Mouse (Mus musculus) midbrain, embryonic 13.5 days (tissue): Measurements from ENCODE around the gene Mettl22. TPM values are rescaled to one million over a fixed set of nuclear protein-coding genes. Genes with fewer than 3 reads are reported as not detected.

Source experiments
- ATAC-seq: fragments of 200-750 bp; cut with Nextera tagmentation; 2 replicates; pipeline ENCODE4 v1.8.0; 2017; ENCODE audit warnings: mild to moderate bottlenecking, moderate TSS enrichment, moderate library complexity
- H3K27ac ChIP-seq: fragments of 300-500 bp; sonication (generic); 2 replicates; pipeline ENCODE4 v1.5.1; 2015; ENCODE audit warnings: inconsistent platforms, mild to moderate bottlenecking, moderate library complexity
- H3K27me3 ChIP-seq: fragments of 300-500 bp; sonication (generic); 2 replicates; pipeline ENCODE4 v1.6.1; 2015; ENCODE audit warnings: mild to moderate bottlenecking, inconsistent platforms
- H3K36me3 ChIP-seq: fragments of 300-500 bp; sonication (generic); 2 replicates; pipeline ENCODE4 v1.6.1; 2015; ENCODE audit warnings: mild to moderate bottlenecking, inconsistent platforms
- H3K4me1 ChIP-seq: fragments of 300-500 bp; sonication (generic); replicated peaks from 2 replicates; pipeline ENCODE4 v1.6.1; 2015; ENCODE audit warnings: inconsistent platforms
- H3K4me2 ChIP-seq: fragments of 300-500 bp; sonication (generic); replicated peaks from 2 replicates; pipeline ENCODE4 v1.6.1; 2015; ENCODE audit warnings: moderate library complexity, mild to moderate bottlenecking, inconsistent platforms
- H3K4me3 ChIP-seq: fragments of 300-500 bp; sonication (generic); replicated peaks from 2 replicates; pipeline ENCODE4 v1.5.1; 2015; ENCODE audit warnings: mild to moderate bottlenecking, inconsistent platforms
- H3K9ac ChIP-seq: fragments of 300-500 bp; sonication (generic); replicated peaks from 2 replicates; pipeline ENCODE4 v1.6.1; 2015; ENCODE audit warnings: mild to moderate bottlenecking, inconsistent platforms
- H3K9me3 ChIP-seq: fragments of 300-500 bp; sonication (generic); 2 replicates; pipeline ENCODE4 v1.6.1; 2016; ENCODE audit warnings: mild to moderate bottlenecking, inconsistent platforms
- WGBS: fragments of 180-500 bp; shearing (Covaris S2); methylation state at CpG from one replicate; pipeline ENCODE4 v1.1.7; 2015; 5-methylcytosine and 5-hydroxymethylcytosine counted together
- polyA plus RNA-seq: library from polyadenylated mRNA; unstranded; fragments of >200 nt; fragmentation: Nextera tagmentation; extraction: Ambion mirVana; gene quantifications from 2 replicates; pipeline ENCODE4 v1.2.1, GENCODE M21; 2015

Gene Mettl22
- polyA plus RNA-seq, 1 experiment from 2014 or later, result 31.4 TPM

DNA sequence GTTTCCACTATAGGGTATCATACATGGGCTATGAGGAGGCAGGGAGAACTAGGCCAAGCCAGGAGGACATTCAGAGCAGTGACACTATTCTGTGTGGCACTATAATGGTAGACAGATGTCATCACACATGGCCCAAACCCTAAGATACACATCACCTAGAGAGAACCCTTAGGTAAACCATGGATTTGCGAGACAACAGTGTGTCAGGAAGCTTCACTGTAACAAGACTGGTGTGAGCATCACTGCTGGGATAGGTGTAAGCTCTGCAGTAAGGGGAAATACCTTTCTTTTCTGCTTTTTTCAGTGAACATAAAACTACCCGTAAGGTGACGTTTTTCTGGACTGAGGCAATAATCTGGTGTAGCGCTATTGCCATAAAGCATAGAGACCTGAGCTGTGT, 12.2 kb upstream of the Mettl22 start:
- Histone ChIP-seq H3K9ac (no peak overlapping the region), H3K4me1 (peaks cover 11% of the 10 kb centered on the region; the same call in 1 of the 2 replicates), H3K36me3 (no peaks in the 10 kb centered on the region), H3K27ac (no peak overlapping the region), H3K9me3 (no peaks in the 10 kb centered on the region), H3K27me3 (no peaks in the 10 kb centered on the region), H3K4me2 (no peak overlapping the region), H3K4me3 (no peak overlapping the region)
- no peak for ATAC-seq
- WGBS, result 94% methylated on average over 4 of the region's 4 CpGs

- WGBS, result 38% methylated on average over 6 of the region's 6 CpGs
- Histone ChIP-seq H3K4me3 (no peak overlapping the region), H3K4me2 (no peak overlapping the region), H3K4me1 (peaks cover 11% of the 10 kb centered on the region; the same call in 1 of the 2 replicates), H3K9me3 (no peaks in the 10 kb centered on the region), H3K27ac (no peak overlapping the region), H3K36me3 (no peaks in the 10 kb centered on the region), H3K9ac (no peak overlapping the region), H3K27me3 (no peaks in the 10 kb centered on the region)
- ATAC-seq, result no peak
Observed at GRCm38 (mm10) chr16:8459098-8459497, 11.5 kb upstream of the Mettl22 start.

DNA sequence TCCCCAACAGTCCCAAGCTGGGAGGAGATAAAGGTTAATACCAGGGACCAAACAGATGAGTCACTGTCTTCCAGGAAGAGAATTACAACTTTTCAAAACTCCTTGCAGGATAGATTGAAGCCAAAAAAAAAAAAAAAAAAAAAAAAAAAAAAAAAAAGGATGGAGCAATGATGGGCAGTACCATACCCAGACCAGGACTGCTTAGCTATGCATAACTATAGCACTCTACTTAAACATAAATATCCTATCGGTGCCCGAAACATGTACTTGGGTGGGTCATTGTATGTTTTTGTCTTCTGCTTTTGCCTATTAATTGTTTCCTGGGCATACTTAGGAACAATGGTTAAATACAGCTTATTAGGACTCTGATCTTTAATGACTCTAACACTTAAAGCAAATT, 456 bp upstream of the Mettl22 start:
- ATAC-seq, result peak; percentile 74
- Histone ChIP-seq H3K27me3 (peaks cover 5% of the 10 kb centered on the region; the same call in 1 of the 2 replicates), H3K36me3 (peaks cover 4% of the 10 kb centered on the region; the same call in 1 of the 2 replicates), H3K4me1 (peaks cover 13% of the 10 kb centered on the region), H3K4me3 (peak overlapping the region; percentile 83), H3K9me3 (no peaks in the 10 kb centered on the region), H3K4me2 (peak overlapping the region; percentile 82), H3K27ac (no peak overlapping the region), H3K9ac (no peak overlapping the region)
- WGBS, result 74% methylated on average over 2 of the region's 2 CpGs

GRCm38 (mm10) chr16:8487396-8488005, 16.9 kb downstream of the Mettl22 start:
- WGBS, result 95% methylated on average over 9 of the region's 9 CpGs
- ATAC-seq, result no peak
- H3K9ac ChIP-seq, result no peak overlapping the region
- H3K4me1 ChIP-seq, result 0 out of 2 replicates have a peak, but pooled peaks cover 6% of the 10 kb centered on the region
- H3K27ac ChIP-seq, result no peak overlapping the region
- no peak overlapping the region for H3K4me3 ChIP-seq
- H3K4me2 ChIP-seq, result no peak overlapping the region
- no peaks in the 10 kb centered on the region for H3K9me3 ChIP-seq
- peaks cover 77% of the 10 kb centered on the region for H3K36me3 ChIP-seq
- H3K27me3 ChIP-seq, result no peaks in the 10 kb centered on the region

DNA sequence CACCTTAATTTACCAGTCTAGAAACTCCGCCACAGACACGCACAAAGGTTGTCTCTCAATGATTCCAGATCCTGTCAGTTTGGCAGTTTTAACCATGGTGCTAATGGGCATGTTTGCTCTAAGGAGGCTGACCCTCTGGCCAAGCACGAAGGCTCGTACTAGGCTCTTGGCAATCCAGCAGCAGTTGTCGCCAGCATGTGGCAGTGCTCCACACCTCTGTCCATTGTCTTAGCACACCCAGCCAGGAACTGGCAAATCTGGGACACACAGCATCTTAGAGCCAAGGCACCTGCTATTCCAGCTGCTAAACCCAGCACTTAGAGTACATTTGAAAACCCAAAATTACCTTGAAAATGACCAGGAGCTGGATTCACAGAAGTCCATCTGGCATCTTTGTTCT, 18.8 kb downstream of the Mettl22 start:
- no peak overlapping the region for H3K4me3 ChIP-seq
- WGBS, result 77% methylated on average over 5 of the region's 5 CpGs
- H3K36me3 ChIP-seq, result peaks cover 59% of the 10 kb centered on the region
- H3K9me3 ChIP-seq, result no peaks in the 10 kb centered on the region
- H3K4me1 ChIP-seq, result 0 out of 2 replicates have a peak, but pooled peaks cover 6% of the 10 kb centered on the region
- no peak for ATAC-seq
- H3K4me2 ChIP-seq, result no peak overlapping the region
- no peak overlapping the region for H3K27ac ChIP-seq
- no peaks in the 10 kb centered on the region for H3K27me3 ChIP-seq
- no peak overlapping the region for H3K9ac ChIP-seq

DNA sequence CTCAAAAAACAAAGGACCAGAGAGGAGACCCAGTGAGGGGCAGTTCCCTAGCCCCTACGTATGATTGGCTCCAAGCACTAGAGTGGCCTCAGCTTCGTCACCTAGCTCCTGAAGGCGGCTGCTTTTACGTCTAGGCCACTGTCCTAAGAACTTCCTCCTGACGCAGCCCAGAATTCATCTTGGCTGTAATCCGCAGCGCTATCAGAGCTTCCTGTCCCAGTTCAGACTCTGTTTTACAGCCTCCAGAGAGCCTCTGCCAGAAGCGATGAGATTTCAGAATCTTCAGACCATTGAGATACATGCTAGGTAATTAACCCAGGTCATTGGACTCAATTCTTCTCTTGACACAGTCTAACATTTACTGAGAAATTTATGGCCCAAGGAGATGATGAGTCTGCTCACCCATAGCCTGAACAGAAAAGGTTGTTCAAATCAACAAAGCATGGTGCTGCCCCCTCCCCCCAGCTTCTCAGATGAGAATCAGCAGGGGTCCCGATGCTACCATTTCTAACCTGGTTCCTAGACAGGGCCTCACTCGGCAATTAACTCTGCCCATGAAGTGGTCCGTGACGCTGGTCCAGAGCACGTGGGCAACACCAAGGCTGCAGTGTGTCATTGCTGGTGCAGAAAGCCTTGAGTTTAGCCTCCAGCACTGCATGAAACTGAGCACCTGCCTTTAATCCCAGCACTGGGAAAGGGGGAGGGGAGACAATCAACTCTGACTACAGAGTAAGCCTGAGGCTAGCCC, 21.3 kb downstream of the Mettl22 start:
- 42% methylated on average over 13 of the region's 13 CpGs for WGBS
- peak; percentile 57 for ATAC-seq
- H3K4me3 ChIP-seq, result no peak overlapping the region

DNA sequence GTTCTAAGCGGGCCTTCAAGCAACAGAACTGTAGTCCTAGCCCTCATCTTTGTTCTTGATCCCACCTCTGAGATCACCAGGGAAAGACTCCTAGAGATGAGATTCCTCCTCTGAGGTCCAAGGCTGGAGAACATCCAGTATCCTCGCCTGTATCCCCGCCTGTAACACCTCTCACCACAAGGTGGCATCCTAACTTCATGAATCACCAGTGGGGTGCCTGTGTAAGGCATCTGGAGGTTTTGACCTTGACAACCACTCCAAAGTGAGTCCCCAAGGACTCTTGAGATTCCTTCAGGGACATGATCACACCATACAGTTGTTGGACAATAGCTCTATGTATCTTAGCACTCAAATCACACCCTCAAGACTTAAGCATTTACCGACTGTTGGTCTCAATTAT, 23.7 kb downstream of the Mettl22 start:
- H3K9me3 ChIP-seq, result no peaks in the 10 kb centered on the region
- no peak overlapping the region for H3K27ac ChIP-seq
- no peak overlapping the region for H3K9ac ChIP-seq
- ATAC-seq, result peak; percentile 78
- no peak overlapping the region for H3K4me2 ChIP-seq
- H3K4me1 ChIP-seq, result 0 out of 2 replicates have a peak, but pooled peaks cover 9% of the 10 kb centered on the region
- no peak overlapping the region for H3K4me3 ChIP-seq
- H3K36me3 ChIP-seq, result peaks cover 17% of the 10 kb centered on the region
- 21% methylated on average over 4 of the region's 4 CpGs for WGBS
- no peaks in the 10 kb centered on the region; the same call in 1 of the 2 replicates for H3K27me3 ChIP-seq

More for the DNA sequence above, 21.3 kb downstream of the Mettl22 start:
- no peak overlapping the region for H3K27ac ChIP-seq
- no peak overlapping the region for H3K9ac ChIP-seq
- no peak overlapping the region for H3K4me2 ChIP-seq
- H3K36me3 ChIP-seq, result peaks cover 36% of the 10 kb centered on the region
- no peaks in the 10 kb centered on the region; the same call in 1 of the 2 replicates for H3K27me3 ChIP-seq
- H3K4me1 ChIP-seq, result 0 out of 2 replicates have a peak, but pooled peaks cover 6% of the 10 kb centered on the region
- H3K9me3 ChIP-seq, result no peaks in the 10 kb centered on the region

DNA sequence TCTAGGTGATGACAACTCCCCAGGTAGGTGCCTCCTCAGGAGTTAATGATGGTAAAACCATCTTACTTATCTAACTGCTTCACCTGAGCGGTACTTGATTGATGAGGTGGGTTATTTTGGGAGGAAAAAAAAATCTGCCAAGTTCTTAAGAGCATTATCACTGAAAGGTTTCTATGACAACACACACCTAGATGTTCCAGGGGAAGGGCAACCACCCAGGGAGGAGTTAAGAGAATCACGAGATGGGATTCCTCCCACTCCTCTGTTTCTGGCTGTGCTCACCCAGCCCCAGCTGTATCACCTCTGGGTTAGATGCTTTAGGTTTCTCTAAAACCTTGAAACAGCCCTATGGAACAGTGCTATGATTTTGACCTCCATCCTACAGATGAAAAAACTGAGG, 26.4 kb downstream of the Mettl22 start:
- ATAC-seq, result no peak
- no peak overlapping the region for H3K4me2 ChIP-seq

GRCm38 (mm10) chr16:8504271-8504670, 33.7 kb downstream of the Mettl22 start:
- ATAC-seq, result no peak
- 51% methylated on average over 2 of the region's 2 CpGs for WGBS
- no peak overlapping the region for H3K27ac ChIP-seq

More for the DNA sequence above, 26.4 kb downstream of the Mettl22 start:
- Histone ChIP-seq H3K4me1 (0 out of 2 replicates have a peak, but pooled peaks cover 7% of the 10 kb centered on the region), H3K27ac (no peak overlapping the region), H3K27me3 (no peaks in the 10 kb centered on the region; the same call in 1 of the 2 replicates), H3K9ac (no peak overlapping the region), H3K9me3 (no peaks in the 10 kb centered on the region), H3K4me3 (no peak overlapping the region), H3K36me3 (no peaks in the 10 kb centered on the region)
- WGBS, result 57% methylated on average over 2 of the region's 2 CpGs

GRCm38 (mm10) chr16:8509894-8510293, 39.3 kb downstream of the Mettl22 start:
- no peak overlapping the region for H3K9ac ChIP-seq

More at GRCm38 (mm10) chr16:8504271-8504670, 33.7 kb downstream of the Mettl22 start:
- H3K4me1 ChIP-seq, result no peaks in the 10 kb centered on the region
- H3K4me2 ChIP-seq, result no peak overlapping the region
- H3K36me3 ChIP-seq, result no peaks in the 10 kb centered on the region
- no peaks in the 10 kb centered on the region for H3K9me3 ChIP-seq
- no peak overlapping the region for H3K4me3 ChIP-seq
- no peaks in the 10 kb centered on the region for H3K27me3 ChIP-seq
- H3K9ac ChIP-seq, result no peak overlapping the region

DNA sequence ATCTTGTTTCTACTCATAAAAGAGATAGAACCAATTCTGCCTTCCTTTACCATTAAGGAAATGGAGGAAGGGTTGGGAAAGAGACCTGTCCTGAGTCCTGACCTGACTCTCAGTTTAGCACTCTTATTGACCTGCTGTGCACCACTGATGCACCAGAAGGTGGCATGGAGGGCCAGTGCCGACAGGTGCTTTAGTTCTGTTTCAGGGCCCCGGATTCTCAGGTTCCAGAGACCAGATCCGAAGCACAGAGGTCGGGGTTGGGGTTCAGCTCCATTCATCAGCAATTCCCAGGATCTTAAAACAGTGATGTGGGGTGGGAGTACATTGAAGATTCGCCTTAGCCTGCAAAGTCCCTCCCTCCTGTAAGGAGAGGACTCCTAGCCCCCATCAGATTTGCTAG, 42.2 kb downstream of the Mettl22 start:
- H3K4me3 ChIP-seq, result peak overlapping the region; percentile 64
- no peaks in the 10 kb centered on the region for H3K27me3 ChIP-seq
- H3K36me3 ChIP-seq, result no peaks in the 10 kb centered on the region
- ATAC-seq, result peak; percentile 57; the same call in 1 of the 2 replicates
- peak overlapping the region; percentile 79 for H3K4me2 ChIP-seq
- no peak overlapping the region for H3K27ac ChIP-seq
- under 1% methylated on average over 5 of the region's 5 CpGs for WGBS
- H3K9ac ChIP-seq, result peak overlapping the region; percentile 55
- peaks cover 37% of the 10 kb centered on the region for H3K4me1 ChIP-seq
- H3K9me3 ChIP-seq, result no peaks in the 10 kb centered on the region

More at GRCm38 (mm10) chr16:8509894-8510293, 39.3 kb downstream of the Mettl22 start:
- WGBS, result 73% methylated on average over 5 of the region's 5 CpGs
- no peak for ATAC-seq
- no peak overlapping the region for H3K4me2 ChIP-seq
- no peaks in the 10 kb centered on the region for H3K36me3 ChIP-seq
- H3K27ac ChIP-seq, result no peak overlapping the region
- peaks cover 19% of the 10 kb centered on the region for H3K4me1 ChIP-seq
- H3K4me3 ChIP-seq, result no peak overlapping the region
- no peaks in the 10 kb centered on the region for H3K9me3 ChIP-seq
- H3K27me3 ChIP-seq, result no peaks in the 10 kb centered on the region

DNA sequence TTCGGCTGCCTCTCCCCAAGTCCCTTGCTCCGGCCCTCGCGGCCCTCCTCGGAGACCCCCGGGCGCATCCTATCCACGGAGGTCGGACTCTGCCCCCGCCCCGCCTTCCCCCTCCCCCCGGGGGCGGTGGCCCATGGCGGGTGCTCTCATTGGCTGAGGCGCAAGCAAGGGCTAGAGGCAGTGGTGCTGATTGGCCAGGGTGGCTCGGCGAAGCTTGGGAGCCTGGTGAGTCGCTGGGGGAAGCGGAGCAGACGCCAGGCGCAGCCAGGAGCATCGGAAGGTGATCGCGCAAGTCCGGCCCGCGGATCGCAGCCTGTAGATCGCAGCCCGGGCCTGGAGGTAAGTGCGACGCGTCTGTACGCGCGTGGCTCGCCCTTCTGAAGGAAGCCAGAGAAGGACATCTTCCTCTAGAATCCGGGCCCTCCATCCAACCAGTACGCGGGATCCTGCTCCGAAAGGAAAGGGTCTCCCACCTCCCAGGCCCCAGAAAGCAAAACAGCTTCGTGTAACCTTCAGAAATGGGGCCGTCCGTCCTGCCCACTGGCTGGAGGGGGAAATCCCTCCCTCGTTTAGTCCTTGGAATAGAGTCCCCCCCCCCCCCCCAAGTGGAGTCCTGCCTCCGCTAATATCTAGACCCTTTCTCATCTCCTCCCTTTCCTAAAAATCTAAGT, 42.8 kb downstream of the Mettl22 start, which contains the start of gene Abat:
Gene Abat (plus strand): TSS at position 194 of the 671 bp plus-strand sequence.
- peak; percentile 99 for ATAC-seq
- Histone ChIP-seq H3K36me3 (no peaks in the 10 kb centered on the region), H3K4me3 (peak within 1 kb of the TSS; percentile 64), H3K9me3 (no peaks in the 10 kb centered on the region), H3K4me1 (peaks cover 42% of the 10 kb centered on the region), H3K9ac (peak within 1 kb of the TSS; percentile 75), H3K27ac (peak within 1 kb of the TSS; percentile 68), H3K4me2 (peak within 1 kb of the TSS; percentile 79), H3K27me3 (no peaks in the 10 kb centered on the region)
- under 1% methylated on average over 46 of the region's 46 CpGs for WGBS
